Mouse (Mus musculus): ENCODE measurements around the gene Jarid2.

DNA sequence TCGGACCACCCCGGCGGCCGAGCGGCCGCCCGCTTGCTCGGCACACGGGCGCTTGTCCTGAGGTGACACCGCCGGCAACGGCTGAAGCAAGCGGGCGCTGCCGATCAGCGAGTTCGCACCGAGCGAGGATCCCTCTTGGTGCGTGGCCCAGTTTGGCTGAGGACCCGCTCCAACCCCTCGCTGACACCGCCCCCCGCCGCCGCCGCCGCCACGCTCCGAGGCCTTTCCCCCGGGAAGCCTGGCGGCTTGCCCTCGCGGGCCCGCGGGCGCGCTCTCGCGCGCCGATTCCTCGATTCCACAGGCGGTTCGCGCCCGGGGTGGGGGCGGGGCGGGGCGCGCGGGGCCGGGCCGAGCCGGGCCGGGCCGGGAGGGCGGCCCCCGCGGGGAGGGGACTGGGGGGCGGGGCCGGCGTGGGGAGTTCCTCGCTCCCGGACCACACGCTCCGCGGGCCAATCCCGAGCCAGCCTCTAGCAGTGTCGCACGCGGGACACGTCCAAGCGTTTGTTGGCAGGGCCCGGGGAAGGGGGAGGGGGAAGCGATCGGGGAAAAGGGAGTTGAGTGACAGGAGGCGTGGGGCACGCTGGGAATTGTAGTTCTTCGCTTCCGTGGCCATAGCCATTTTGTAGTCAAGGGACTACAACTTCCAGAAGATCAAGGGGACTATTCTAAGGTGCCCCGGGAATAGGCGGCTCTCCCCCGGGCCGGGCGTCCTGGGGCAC lies 1.0 kb downstream of the Jarid2 start:
- no peak for TF ChIP-seq TAL1 (IDR thresholded peaks at IDR 0.05; ENCODE audit: low read length)
- no peak for TF ChIP-seq GATA1 (IDR thresholded peaks at IDR 0.05; ENCODE audit: low read length)

All from erythroblast, embryonic 14.5 days (primary cell).